Mouse (Mus musculus): ENCODE results near the gene Daglb.

Daglb gene

GRCm38 (mm10) chr5:143464100-143464756, at the start of gene Daglb:
Gene Daglb, plus strand, starts transcription at chr5:143464584.
- peak; percentile 88 for DNase-seq (ENCODE audit: low spot score)

DNA sequence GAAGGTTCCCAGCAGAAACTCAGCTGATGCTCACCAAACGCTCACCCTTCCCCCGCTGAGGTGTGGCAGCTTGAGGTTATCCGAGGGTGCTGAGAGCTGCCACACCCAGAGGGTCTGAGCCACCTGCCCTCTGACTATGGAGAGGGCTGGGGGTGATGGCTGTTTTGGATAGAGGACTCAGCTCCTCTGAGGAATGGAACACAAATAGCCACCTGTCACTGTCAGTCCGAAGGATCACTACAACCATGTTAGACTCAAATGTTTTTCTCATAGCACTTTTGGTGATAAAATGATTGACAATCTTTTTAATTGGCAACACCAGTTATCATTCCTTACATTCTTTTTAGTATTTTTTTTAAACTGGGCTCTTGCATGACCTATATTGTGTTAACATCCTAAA, 42.9 kb upstream of the Daglb start:
- DNase-seq (ENCODE audit: low spot score) = no peak

- DNase-seq (ENCODE audit: low spot score) = no peak
Measured at GRCm38 (mm10) chr5:143422990-143423389, 41.4 kb upstream of the Daglb start.

- peak; percentile 21 for DNase-seq (ENCODE audit: low spot score)
Measured at GRCm38 (mm10) chr5:143423899-143424519, 40.4 kb upstream of the Daglb start.

GRCm38 (mm10) chr5:143434421-143434820, 30.0 kb upstream of the Daglb start:
- peak; percentile 53 for DNase-seq (ENCODE audit: low spot score)

DNA sequence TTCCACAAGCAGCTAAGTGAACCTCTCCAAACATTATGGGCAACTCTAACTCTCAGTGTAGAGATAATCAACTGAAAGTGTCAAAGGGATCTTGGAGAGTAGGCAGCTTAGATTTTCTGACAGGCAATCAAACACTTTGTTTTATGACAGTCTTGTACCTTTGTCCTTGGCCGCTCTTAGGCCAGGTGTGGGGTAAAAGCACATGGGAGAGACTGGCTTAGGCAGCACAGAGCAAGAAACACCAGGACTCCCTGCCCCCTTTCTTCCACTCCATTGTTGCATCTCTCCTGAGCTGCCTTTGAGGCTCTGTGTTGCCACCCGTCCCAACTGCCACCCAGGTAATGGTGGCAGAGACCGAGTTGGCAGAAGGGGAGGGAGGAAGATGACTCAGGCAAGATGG, 23.1 kb upstream of the Daglb start:
- no peak for DNase-seq (ENCODE audit: low spot score)

GRCm38 (mm10) chr5:143441753-143442152, 22.6 kb upstream of the Daglb start:
- no peak for DNase-seq (ENCODE audit: low spot score)

DNA sequence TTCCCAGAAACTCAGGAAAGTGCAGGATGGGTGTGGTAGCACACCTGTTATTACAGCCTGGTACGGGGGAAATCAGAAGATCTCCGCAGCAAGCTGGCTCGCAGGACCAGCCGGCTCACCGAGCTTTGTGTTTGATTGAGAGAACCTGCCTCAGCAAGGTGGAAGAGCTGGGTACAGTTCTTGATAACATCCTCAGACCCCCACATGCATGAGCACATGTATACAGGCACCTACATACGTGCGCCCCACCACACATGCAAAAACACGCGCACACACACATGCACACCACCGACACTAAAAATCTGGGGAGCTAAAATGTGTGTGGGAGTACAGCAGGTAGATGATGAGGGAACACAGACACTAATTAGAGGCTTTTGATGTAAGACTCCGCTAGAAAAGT, 713 bp upstream of the Daglb start:
- DNase-seq (ENCODE audit: low spot score) = no peak

GRCm38 (mm10) chr5:143464757-143465118, 354 bp downstream of the Daglb start:
- DNase-seq (ENCODE audit: low spot score) = no peak

GRCm38 (mm10) chr5:143465156-143466085, 1.0 kb downstream of the Daglb start:
- DNase-seq (ENCODE audit: low spot score) = no peak

- no peak for DNase-seq (ENCODE audit: low spot score)
Measured at GRCm38 (mm10) chr5:143466891-143467669, 2.7 kb downstream of the Daglb start.

DNA sequence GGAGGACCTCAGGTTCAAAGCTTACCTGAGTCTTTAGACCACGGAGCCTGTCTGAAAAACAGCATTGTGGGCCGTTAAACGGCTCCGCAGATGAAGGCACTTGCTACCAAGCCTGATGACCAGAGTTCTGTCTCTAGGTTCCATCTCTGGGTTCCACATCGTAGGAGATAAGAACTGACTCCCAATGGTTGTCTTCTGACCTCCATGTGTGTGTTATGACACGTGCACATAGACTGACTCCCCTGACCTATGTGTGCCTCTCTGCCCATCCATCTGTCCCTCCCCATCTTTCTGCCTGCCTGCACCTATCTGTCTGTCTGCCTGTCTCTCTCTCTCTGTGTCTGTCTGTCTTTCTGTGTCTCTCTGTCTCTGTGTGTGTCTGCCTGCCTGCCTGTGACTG, 3.5 kb downstream of the Daglb start:
- DNase-seq (ENCODE audit: low spot score) = no peak

DNA sequence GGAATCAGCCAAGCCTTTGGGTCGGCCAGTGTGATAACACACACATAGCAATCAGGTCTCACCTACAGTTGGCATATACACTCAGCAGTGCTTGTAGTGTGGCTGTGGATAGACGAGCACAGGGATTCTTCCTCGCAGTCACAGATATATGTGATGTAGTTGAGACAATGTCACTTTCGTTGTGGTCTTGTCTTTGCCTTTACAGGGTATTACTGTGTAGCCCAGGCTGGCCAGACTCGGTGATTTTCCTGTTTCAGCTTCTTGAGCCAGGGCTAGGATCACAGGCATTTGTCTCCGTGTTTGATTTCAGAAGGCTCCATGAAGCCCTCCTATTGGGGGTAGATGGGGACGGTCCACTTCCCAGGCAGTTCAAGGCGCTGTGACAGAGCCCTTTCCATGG, 5.2 kb downstream of the Daglb start:
- no peak for DNase-seq (ENCODE audit: low spot score)

- no peak for DNase-seq (ENCODE audit: low spot score)
Measured at GRCm38 (mm10) chr5:143470421-143471164, 6.2 kb downstream of the Daglb start.

DNA sequence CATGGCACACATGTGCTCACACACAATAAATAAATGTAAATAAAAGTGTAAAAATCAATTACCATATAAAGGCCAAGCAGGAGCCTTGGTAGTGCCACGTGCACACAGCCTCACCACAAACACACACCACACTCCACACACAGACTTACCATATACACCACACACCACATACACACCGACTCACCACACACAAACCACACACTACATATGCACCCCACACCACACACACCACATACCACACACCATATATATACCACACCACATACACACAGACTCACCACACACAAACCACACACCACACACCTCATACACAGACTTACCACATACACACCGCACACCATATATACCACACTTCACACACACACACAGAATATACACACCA, 6.8 kb downstream of the Daglb start:
- DNase-seq (ENCODE audit: low spot score) = no peak

- no peak for DNase-seq (ENCODE audit: low spot score)
Measured at GRCm38 (mm10) chr5:143471953-143472618, 7.7 kb downstream of the Daglb start.

DNA sequence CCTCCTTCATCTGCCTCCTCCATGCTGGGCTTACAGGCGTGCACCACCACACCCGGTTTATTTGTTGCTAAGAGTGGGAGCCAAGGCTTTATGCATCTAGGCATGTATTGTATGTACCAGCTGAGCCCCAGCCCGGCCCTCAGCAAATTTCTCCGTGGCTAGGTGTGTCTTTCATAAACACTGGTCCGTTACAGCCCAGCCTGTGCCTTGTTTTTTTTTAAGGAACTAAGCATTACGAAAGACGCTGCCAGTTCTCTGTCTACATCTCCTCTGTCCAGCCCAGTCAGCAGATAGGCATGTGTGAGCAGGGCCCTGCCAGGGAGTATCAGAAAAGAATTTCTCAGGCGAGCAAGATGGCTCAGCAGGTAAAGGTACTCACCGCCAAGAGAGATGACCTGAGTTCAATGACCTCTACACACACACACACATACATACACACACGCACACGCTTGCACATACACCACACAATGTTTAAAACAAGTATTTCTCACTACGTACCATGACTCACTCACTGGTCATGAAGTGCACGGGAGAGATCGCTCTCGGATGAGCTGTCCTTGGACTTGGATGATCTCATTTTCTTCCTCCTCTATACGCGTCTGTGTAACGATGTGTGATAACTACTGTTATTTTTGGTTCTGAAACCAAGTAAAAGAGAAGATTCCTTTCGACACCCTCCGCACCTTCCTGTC, 10.9 kb downstream of the Daglb start:
- DNase-seq (ENCODE audit: low spot score) = no peak

DNA sequence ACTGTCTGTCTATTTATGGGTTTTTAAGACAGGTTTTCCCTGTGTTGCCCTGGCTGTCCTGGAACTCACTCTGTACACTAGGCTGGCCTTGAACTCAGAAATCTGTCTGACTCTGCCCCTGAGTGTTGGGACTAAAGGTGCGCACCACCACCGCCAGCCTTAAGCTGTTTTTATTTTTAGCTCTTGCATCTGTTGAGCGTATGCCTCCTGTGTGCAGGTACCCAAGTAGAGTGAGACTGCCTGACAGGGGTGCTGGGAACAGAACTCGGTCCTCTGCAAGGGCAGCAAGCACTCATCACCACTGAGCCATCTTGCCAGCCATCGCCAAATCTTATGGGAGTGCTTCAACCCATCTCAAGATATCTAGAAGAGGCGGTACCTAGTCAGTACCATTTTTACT, 11.6 kb downstream of the Daglb start:
- no peak for DNase-seq (ENCODE audit: low spot score)

- no peak for DNase-seq (ENCODE audit: low spot score)
Measured at GRCm38 (mm10) chr5:143477901-143478300, 13.5 kb downstream of the Daglb start.

DNA sequence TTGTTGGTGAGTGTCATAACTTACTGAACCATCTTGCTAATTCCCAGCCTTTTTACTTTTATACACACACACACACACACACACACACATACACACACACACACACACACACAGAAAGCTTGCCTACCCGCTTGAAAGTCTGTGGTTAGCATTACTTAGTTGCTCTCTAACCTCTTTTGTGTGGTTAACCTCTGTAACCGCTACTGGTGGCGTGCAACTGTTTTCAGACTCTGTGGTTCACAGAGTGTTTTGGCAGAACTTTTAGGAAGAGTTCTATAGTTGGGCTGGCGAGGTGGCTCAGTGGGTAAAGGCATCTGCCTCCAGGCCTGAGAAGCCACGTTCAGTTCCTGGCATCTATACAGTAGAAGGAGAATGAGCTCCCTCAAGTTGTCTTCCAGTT, 20.6 kb downstream of the Daglb start:
- DNase-seq (ENCODE audit: low spot score) = no peak
